Mouse (Mus musculus) cerebellum, adult 9-10 months (tissue): Measurements from ENCODE around the gene Shb.
A peak's percentile ranks its signal among the peaks of the same experiment; 100 is the strongest.

Experiments
- DNase-seq: peaks from one replicate; pipeline ENCODE4 v3.0.0; 2022

The Shb gene

DNA sequence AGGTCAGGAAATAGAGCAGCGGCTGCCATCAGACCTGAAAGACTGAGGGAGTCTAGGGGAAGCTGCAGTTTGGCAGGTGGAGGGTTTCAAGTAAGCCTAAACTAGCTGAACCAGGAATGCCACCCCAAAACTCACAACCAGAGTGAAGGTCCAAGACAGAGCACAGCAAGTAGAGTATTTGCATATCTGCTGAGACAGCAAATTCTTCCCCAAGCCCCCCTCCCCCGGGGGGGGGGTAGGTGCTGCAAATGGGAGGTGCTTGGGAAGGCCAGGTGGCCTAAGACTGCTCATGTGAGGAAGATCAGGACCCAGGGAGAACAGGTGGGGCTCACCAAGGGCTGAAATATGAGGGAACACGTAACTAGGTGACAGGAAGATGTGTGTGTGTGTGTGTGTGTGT is 51.7 kb downstream of the Shb start:
- no peak for DNase-seq

DNA sequence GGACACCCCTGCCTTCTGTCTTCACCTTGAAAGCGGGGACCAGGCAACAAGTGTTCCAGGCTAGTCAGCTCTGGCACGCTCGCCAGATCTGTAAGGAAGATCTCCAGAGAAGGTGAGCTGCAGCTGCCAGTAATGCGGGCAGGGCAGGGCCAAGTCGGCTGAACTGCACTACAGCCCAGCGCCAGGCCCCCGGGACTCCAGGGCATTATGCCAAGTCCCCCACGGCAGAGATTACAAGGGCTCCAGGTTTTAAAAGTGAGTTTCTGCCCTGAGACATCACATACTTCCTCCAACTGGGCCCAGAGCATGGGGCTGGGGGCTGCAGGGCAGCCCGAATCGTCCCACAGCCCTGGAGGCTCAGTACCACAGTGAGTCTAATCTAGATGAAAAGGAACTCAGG is 52.8 kb downstream of the Shb start:
- DNase-seq, result no peak

- peak; percentile 37 for DNase-seq
Measured at GRCm38 (mm10) chr4:45478178-45478577, 54.1 kb downstream of the Shb start.

- no peak for DNase-seq
Measured at GRCm38 (mm10) chr4:45477047-45477446, 55.2 kb downstream of the Shb start.

DNA sequence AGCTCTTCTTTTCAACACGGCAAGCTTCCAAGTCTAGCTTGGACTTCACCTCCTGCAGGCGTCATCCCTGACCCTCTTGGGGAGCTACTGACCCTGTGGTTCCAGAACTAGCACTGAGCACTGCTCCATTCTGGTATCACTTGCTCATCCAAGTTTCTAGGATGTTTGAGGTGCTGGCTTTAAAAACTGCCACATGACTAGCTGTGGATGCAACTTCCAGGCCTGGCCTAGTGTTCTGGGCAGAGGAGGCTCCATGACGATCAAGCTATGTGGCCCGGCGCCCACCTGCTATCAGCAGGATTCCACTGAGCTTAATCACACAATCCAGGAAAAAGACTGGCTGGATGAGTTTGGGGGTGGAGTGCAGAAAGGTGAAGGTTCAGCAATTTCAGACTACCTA is 57.4 kb downstream of the Shb start:
- DNase-seq, result no peak

- no peak for DNase-seq
Measured at GRCm38 (mm10) chr4:45474131-45474530, 58.1 kb downstream of the Shb start.

GRCm38 (mm10) chr4:45473129-45473528 is 59.1 kb downstream of the Shb start:
- no peak for DNase-seq

GRCm38 (mm10) chr4:45472706-45473105 is 59.6 kb downstream of the Shb start:
- no peak for DNase-seq

GRCm38 (mm10) chr4:45471654-45472556 is 60.4 kb downstream of the Shb start:
- no peak for DNase-seq

- DNase-seq, result no peak
Measured at GRCm38 (mm10) chr4:45469057-45469456, 63.2 kb downstream of the Shb start.

DNA sequence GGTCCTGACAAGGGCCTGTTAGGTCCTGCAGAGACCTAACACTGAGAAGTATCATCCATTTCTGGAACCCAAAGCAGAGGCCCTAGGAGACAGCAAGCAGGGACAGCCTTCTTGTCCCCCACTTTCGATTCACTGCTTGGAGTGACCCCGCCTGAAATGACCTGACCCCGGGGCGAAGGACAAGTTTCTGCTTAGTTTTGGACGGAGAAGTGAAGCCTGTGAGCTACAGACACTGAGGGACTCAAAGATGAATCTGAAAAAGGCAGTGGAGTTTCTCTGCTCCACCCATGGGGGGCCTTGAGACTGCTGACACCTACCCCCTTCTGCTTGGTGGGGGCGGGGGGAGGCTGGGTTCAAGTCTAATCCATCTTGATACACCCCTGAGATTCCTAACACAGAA is 63.8 kb downstream of the Shb start:
- no peak for DNase-seq

DNA sequence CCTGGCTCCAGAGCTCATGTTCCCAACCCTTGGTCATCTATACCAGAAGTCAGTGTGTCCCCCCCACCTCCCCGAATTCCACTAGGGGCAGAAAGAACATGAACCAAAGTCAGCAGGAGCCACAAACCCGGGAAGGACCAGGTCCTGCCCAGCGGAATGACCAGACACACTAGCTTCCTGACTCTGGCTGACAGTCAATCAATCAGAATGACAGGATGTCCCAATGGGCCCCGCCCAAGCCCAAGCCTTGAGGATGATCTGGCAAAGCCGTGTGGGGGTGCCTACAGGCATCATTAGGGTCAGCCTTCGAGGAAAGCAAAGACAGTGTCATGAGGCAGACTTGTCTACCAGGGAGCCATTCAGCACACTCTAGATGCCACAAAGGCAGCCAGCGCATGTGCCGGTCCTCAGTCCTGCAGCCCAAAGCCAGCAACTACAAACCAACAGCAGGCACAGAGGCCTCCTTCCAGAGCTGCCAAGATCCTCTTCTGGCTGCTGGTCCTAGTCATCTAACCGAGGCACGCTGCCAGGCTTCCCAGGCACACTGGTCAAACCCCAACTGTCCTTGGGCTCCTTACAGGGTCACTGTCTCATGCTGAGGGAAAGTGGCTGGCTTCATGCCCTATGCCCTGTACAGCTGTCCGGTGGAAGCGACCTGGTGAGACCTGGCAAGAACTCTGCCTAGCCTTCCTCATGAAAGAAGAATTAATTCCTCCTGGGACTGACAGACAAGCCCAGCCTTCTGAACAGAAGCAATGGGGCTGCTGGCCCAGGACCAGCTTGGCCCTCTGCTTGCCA is 65.0 kb downstream of the Shb start:
- DNase-seq, result peak; percentile 79

DNA sequence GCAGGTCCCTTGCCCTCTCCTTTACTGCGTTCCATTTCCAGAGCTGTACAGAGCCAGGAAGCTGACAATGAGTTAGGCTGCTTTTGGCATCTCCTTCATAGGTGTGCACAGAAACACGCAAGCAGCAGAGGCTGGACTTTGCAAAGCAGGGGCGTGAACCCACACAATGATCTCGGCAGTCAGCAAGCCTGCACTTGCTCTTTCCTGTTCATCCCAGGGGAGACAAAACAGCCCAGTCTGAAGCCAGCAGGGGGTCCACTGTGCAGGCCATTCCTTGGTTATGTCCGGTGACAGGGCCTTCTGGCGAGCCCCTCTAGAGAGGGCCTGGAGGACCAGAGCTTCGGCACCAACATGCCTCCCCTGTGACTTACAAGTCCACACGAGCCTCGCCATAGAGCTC is 67.3 kb downstream of the Shb start:
- no peak for DNase-seq

DNA sequence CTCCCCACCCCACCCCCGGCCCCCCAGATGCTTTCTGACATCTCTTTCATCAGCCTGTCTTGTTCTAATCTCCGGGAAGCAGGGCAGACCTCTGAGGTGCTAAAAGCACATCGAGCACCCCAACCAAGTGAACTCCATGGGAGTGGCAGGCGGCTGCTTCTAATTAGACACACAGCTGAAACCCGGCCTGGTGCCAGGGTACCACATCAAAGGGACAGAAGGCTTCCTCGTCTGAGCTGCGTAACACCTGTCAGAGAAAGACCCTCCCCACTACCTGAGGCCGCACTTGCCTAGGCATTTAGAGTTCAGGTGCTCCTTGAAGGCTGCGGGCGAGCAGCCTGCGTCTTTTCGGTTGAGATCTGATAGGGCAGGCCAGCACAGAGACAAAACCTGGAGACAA is 67.7 kb downstream of the Shb start:
- DNase-seq, result no peak

- no peak for DNase-seq
Measured at GRCm38 (mm10) chr4:45464123-45464522, 68.1 kb downstream of the Shb start.

GRCm38 (mm10) chr4:45462628-45463027 is 69.6 kb downstream of the Shb start:
- DNase-seq, result no peak

GRCm38 (mm10) chr4:45461661-45462060 is 70.6 kb downstream of the Shb start:
- no peak for DNase-seq

DNA sequence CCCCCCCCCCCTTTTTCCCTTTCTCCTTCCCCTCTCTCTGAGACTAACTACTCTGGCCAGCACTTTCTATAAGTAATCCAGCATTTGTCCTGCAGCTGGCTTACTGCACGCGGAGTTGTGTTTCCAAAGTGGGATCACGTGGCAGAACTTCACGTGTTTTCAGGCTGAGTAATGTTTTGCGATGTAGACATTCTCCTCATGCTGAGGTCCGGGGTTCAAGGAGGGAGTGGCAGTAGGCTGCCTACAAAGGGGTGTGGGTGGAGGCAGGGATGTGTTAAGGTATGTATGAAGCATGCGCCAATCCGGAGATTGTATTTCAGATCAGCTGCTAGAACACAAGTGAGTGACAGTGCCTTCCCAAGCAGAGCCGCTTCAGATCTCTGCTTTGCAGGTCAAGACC is 72.9 kb downstream of the Shb start:
- DNase-seq, result no peak

DNA sequence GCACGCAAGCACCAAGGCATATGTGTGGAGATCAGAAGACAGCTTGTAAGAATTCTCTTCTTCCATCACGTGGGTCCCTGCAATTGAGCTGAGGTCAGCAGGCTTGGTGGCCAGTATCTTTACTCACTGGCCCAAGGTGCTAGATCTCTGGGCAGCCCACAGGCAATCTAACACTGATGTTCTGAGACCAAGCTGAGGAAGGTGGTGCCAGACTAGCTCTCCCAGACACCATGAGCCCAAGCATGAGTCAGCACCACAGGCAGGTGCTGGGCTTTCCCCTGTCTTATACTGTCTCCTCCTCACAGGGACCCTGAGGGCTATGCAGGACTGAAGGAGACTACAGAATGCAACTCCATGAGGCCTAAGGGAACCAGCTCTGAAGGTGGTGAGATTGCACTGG is 74.7 kb downstream of the Shb start:
- DNase-seq, result no peak

DNA sequence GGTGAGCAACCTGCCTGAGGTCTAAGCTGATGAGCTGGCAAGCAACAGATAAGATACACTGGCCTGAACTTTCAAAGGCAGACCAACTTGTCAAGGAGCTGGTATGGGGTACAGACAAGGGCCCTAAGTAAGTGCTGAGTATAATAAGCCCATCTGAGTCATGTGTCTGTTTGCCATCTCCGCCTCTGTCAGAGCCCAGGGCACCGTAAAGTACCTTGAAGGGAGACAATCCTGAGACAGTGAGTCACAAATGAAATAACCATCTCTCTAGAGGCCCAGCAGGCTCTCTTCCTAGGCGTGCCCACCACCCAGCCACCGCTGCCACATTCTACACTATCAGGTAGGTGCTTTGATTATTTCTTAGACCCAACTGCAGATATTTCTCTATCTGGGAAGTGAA is 77.3 kb downstream of the Shb start:
- no peak for DNase-seq

DNA sequence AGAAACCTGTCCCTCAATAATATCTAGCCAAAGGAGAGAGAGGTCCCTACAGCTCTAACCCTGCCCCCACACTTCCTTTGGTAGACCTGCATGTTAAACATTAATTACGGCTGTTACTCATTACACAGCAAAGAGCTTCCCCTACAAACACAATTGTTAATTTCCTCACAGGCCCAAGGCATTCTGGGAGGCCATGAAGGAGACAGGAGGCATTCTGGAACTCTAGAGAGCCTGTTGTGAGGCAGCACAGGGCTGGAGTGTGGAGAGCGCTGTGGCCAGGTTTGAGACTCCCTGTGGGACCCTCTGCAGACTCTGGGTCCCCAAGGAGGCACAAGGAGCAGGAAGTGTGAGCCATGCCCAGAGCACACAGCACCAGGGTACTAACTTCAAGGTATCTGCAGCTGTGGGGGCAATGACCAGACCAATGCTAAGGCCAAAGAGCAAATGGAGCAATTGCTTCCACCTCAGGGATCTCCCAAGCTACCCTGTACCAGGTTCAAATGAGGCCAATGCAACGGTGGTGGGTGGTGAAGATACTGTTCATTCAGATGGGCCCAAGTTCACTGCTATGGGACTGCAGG is 78.9 kb downstream of the Shb start:
- DNase-seq, result no peak

GRCm38 (mm10) chr4:45452569-45453111 is 79.6 kb downstream of the Shb start:
- no peak for DNase-seq

DNA sequence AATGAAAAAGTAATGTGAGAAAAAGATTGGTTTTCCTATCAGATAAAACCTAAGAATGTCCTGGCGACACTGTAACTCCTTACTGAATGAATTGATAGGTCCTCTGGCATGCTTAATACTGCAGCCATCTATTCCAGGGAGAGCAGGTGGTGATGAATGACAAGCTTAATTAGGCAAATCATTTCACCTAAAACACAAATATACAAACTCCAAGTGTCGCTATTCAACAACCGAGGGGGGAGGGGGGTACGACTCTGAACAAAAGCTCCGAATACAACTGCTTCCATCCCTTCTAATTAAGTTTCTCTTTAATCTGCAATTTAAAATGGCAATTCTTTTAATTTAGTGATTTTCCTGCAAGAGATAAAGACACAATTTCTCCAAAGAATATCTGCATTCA is 83.3 kb downstream of the Shb start:
- no peak for DNase-seq

- DNase-seq, result no peak
Measured at GRCm38 (mm10) chr4:45448481-45448880, 83.8 kb downstream of the Shb start.
